Mouse (Mus musculus): ENCODE results near the gene Gtf3c4.

DNA sequence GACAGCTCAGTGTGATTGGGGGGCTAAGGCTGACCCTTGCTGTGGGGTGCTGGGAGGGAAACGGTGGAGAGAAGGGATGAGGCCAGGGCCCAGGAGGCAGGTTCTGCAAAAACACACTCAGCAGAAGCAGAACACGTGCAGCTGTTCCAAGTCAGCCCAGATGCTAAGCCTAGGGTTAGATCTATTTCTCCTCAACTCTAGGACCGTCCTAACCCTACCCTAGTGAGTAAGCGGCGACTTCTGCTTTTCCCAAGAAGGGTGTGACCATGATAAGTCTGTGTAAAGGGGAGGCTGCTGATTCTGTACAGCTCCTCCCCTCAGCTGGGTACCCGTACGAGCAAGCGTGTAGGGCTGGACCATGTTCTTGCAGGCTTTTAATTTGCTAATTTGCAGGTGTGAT, 43.9 kb downstream of the Gtf3c4 start:
- TF ChIP-seq CTCF (IDR thresholded peaks at IDR 0.05; ENCODE audit: low read depth, low read length) (no peak), TAL1 (conservative IDR thresholded peaks at IDR 0.05; ENCODE audit: low read depth, low read length) (no peak), GATA2 (IDR thresholded peaks at IDR 0.05; ENCODE audit: borderline replicate concordance, low read depth, low read length) (no peak)

All from G1E (cell line).